Mouse (Mus musculus) limb, embryonic 10.5 days (tissue): ENCODE results near the gene Thy1. TPM values are rescaled to one million over a fixed set of nuclear protein-coding genes. Genes with fewer than 3 reads are reported as not detected.

Experiments used
- DNase-seq: peaks from one replicate; pipeline ENCODE4 v3.0.0-alpha.2; 2017; ENCODE audit warnings: low spot score
- H3K27ac ChIP-seq: fragments of 300-500 bp; sonication (generic); 2 replicates; pipeline ENCODE4 v1.5.1; 2016; ENCODE audit warnings: mild to moderate bottlenecking
- H3K27me3 ChIP-seq: fragments of 300-500 bp; sonication (generic); 2 replicates; pipeline ENCODE4 v1.6.1; 2016; ENCODE audit warnings: low read depth, mild to moderate bottlenecking; ENCODE audit not compliant: poor library complexity, severe bottlenecking
- H3K36me3 ChIP-seq: fragments of 300-500 bp; sonication (generic); 2 replicates; pipeline ENCODE4 v1.6.1; 2016; ENCODE audit warnings: mild to moderate bottlenecking, moderate library complexity
- H3K4me1 ChIP-seq: fragments of 300-500 bp; sonication (generic); 2 replicates; pipeline ENCODE4 v1.6.1; 2016
- H3K4me3 ChIP-seq: fragments of 300-500 bp; sonication (generic); 2 replicates; pipeline ENCODE4 v1.5.1; 2016; ENCODE audit warnings: mild to moderate bottlenecking, moderate library complexity
- H3K9me3 ChIP-seq: fragments of 300-500 bp; sonication (generic); replicated peaks from 2 replicates; pipeline ENCODE4 v1.6.1; 2016; ENCODE audit warnings: mild to moderate bottlenecking
- WGBS: fragments of 180-500 bp; shearing (Covaris S2); methylation state at CpG from one replicate; pipeline ENCODE4 v1.1.7; 2016; 5-methylcytosine and 5-hydroxymethylcytosine counted together
- polyA plus RNA-seq: library from polyadenylated mRNA; unstranded; fragments of >200 nt; fragmentation: Nextera tagmentation; extraction: Ambion mirVana; gene quantifications from 2 replicates; pipeline ENCODE4 v1.2.1, GENCODE M21; 2016

Gene Thy1
- polyA plus RNA-seq: 0.21 TPM in 1 of 2 replicates, not detected in the other

DNA sequence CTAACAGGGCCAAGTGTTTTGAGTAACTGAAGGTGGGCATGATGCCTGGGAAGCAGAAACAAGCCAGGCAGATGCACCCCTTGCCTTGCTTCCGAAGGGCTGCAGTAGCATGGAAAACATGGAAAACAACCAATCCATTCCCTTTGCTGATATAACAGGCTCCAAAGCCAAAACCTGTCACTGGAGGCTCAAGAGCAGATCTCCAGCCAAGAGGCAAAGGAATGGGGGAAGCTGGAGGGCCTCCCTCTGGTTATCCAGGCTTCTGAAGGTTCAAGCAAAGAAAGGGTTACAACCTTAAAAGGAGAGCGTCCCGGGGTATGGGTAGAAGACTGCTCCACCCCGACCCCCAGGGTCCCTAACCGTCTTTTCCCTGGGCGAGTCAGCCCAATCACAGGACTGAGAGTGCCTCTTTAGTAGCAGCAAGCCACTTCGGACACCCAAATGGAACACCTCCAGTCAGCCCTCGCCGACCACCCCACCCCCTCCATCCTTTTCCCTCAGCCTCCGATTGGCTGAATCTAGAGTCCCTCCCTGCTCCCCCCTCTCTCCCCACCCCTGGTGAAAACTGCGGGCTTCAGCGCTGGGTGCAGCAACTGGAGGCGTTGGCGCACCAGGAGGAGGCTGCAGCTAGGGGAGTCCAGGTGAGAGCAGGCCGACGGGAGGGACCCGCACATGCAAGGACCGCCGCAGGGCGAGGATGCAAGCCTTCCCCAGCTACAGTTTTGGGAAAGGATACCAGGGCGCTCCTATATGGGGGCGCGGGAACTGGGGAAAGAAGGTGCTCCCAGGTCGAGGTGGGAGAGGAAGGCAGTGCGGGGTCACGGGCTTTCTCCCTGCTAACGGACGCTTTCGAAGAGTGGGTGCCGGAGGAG is at the start of gene Thy1:
Thy1 (plus strand) TSS at position 549 of the 872 bp plus-strand sequence.
- Histone ChIP-seq H3K27me3 (peaks cover 73% of the 10 kb centered on the region), H3K36me3 (no peaks in the 10 kb centered on the region)

DNA sequence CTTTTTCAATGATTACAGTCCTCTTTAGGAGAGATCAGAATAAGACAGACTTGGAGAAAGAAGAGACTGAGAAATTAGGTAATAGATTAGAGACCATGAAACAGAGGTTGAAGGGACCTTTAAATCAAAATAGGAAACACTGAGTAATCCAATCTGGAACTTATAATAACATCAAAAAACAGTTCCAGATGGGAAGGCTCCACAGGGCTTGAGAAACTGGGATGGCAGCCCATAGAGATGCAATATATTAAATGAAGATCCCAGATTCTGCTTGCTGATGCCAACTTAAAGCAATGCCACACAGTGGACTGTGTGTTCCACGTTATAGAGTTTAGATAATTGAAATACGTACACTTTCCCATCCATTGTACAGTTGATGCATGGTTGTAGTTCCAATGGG is 45.5 kb upstream of the Thy1 start:
- H3K36me3 ChIP-seq: no peaks in the 10 kb centered on the region
- no peak overlapping the region for H3K4me3 ChIP-seq
- DNase-seq: no peak
- no peaks in the 10 kb centered on the region for H3K27me3 ChIP-seq
- 77% methylated on average over 2 of the region's 2 CpGs for WGBS
- H3K4me1 ChIP-seq: peaks cover 22% of the 10 kb centered on the region
- no peak overlapping the region for H3K27ac ChIP-seq
- no peaks in the 10 kb centered on the region for H3K9me3 ChIP-seq

More for the DNA sequence above, at the start of gene Thy1:
- DNase-seq: peak; percentile 56
- Histone ChIP-seq H3K27ac (peak within 1 kb of the TSS; percentile 22; the same call in 1 of the 2 replicates), H3K4me1 (peaks cover 20% of the 10 kb centered on the region), H3K4me3 (peak within 1 kb of the TSS; percentile 51), H3K9me3 (no peaks in the 10 kb centered on the region)
- under 1% methylated on average over 30 of the region's 30 CpGs for WGBS

DNA sequence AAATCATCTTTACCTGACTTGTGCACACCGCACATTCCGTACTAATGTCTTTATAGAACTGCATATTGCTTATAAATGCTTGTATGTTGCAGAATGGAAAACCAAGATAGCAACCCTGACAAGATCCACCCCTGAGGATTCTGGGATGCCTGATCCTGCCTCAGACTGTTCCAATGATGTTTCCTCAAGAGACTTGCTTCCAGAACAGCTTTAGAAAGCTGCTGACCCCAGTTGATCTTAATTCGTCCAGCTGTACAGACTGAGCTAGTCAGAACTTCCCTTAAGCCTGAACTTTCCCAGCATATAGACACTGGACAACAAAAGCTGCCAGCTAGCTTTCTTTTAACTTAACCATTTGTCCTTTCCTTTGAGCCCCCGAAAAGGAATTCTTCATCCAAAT is 44.3 kb upstream of the Thy1 start:
- Histone ChIP-seq H3K9me3 (no peaks in the 10 kb centered on the region), H3K4me1 (peaks cover 10% of the 10 kb centered on the region), H3K4me3 (no peak overlapping the region), H3K27me3 (no peaks in the 10 kb centered on the region), H3K36me3 (no peaks in the 10 kb centered on the region), H3K27ac (no peak overlapping the region)
- DNase-seq: no peak
- 67% methylated on average over 4 of the region's 4 CpGs for WGBS

DNA sequence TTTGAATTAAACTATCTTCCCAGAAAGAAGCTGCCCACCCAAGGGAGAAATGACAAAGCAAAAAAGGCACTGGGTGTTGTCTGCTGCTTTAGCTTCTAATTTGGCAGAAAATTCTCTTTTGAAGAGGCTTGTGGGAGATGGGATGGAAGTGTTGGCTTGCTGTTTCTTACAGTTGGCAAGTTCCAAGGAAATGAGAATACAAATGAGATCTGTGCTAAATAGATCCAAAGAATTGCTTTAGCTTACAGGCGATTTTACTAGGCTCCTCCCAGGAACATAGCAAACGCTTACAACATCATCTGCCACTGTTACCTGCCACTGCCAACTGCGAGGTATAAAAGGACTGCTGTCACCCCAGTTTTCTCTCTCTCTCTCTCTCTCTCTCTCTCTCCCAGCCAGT is 38.8 kb upstream of the Thy1 start:
- DNase-seq: no peak
- Histone ChIP-seq H3K27ac (no peak overlapping the region), H3K9me3 (no peaks in the 10 kb centered on the region), H3K36me3 (no peaks in the 10 kb centered on the region), H3K4me1 (no peaks in the 10 kb centered on the region), H3K4me3 (no peak overlapping the region), H3K27me3 (no peaks in the 10 kb centered on the region)
- WGBS: 68% methylated on average over 3 of the region's 3 CpGs

DNA sequence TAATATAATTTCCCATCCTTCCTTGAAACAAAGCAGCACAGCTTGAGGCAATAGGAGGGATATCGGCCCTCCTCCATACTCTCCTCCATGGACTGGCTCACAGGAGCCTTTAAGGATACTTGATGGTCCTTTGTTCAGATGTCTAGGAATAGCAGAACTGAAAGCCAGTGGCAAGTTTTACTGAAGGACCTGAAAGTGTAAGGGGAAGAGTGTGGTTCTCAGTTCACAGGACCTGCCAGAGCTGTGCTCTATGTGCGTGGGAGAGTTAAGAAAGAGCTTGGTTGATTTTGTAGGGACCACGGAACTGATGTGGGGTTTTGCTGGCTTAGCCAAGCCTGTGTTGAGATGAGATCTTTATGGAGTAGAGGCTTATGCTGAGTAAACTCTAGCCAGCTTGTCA is 37.9 kb upstream of the Thy1 start:
- DNase-seq: no peak
- no peaks in the 10 kb centered on the region for H3K9me3 ChIP-seq
- WGBS: 88% methylated on average over 3 of the region's 3 CpGs
- no peaks in the 10 kb centered on the region for H3K36me3 ChIP-seq
- no peak overlapping the region for H3K4me3 ChIP-seq
- H3K27ac ChIP-seq: no peak overlapping the region
- no peaks in the 10 kb centered on the region for H3K27me3 ChIP-seq
- no peaks in the 10 kb centered on the region for H3K4me1 ChIP-seq

DNA sequence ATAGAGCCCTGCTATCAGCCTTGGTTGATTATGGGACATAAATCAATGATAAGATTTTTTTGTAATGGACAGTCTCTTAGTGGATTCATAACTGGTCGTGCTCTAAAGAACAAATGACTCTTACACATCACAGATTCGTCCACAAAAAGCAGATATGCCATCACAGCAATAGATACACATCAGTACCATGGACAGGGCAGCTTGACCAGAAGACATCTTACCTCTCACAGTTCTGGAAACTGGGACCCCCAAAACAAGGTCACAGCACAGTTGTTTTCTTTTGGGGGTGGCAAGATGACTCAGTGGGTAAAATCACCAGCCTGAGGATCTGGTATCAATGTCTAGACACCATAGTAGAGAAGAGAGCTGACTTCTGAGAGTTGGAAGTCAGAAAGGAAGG is 35.9 kb upstream of the Thy1 start:
- Histone ChIP-seq H3K27me3 (0 out of 2 replicates have a peak, but pooled peaks cover 3% of the 10 kb centered on the region), H3K27ac (no peak overlapping the region)

DNA sequence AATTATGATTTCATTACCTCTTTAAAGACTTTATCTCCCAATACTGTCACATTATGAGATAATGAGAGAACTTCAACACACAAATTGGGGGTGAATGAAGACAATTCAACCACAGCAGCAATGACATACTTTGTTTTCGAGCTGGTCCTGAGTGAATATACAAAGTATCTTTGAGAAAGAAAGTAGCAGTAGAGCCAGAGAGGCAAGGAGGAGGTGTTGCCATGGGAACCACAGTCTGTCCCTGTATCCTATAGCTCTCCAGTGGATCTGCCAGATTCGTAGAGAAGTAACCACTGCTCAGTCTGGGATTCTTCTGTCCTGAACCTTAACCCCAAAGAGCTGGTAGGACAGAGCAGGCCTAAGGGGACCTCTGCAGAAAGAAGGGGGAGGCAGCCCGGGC is 35.2 kb upstream of the Thy1 start:
- no peaks in the 10 kb centered on the region for H3K36me3 ChIP-seq
- H3K4me3 ChIP-seq: no peak overlapping the region
- no peaks in the 10 kb centered on the region for H3K9me3 ChIP-seq
- 82% methylated on average over 3 of the region's 3 CpGs for WGBS
- 0 out of 2 replicates have a peak, but pooled peaks cover 3% of the 10 kb centered on the region for H3K27me3 ChIP-seq
- 0 out of 2 replicates have a peak, but pooled peaks cover 4% of the 10 kb centered on the region for H3K4me1 ChIP-seq
- H3K27ac ChIP-seq: no peak overlapping the region
- DNase-seq: no peak

More for the DNA sequence above, 35.9 kb upstream of the Thy1 start:
- H3K36me3 ChIP-seq: no peaks in the 10 kb centered on the region
- no peak for DNase-seq
- no peaks in the 10 kb centered on the region for H3K4me1 ChIP-seq
- 62% methylated on average over 2 of the region's 2 CpGs for WGBS
- no peaks in the 10 kb centered on the region for H3K9me3 ChIP-seq
- no peak overlapping the region for H3K4me3 ChIP-seq

DNA sequence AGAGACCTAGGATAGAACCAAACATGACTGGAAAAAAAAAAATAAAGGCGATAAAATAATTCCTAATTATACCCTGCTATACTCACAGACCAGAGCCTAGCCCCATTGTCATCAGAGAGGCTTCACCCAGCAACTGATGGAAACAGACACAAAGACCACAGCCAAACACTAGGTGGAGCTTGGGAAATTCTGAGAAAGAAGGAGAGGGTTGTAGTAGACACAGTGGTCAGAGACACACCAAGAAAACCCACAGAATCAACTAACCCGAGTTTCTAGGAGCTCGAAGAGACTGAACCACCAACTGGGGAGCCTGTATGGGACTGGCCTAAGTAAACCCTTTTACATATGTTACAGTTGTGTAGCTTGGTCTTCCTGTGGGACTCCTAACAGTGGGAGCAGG is 32.3 kb upstream of the Thy1 start:
- H3K9me3 ChIP-seq: no peaks in the 10 kb centered on the region
- H3K36me3 ChIP-seq: no peaks in the 10 kb centered on the region
- whole genome bisulfite sequencing: 81% methylated on average over 3 of the region's 3 CpGs
- H3K4me1 ChIP-seq: 0 out of 2 replicates have a peak, but pooled peaks cover 9% of the 10 kb centered on the region
- no peak overlapping the region for H3K27ac ChIP-seq
- 0 out of 2 replicates have a peak, but pooled peaks cover 3% of the 10 kb centered on the region for H3K27me3 ChIP-seq
- DNase-seq: no peak
- no peak overlapping the region for H3K4me3 ChIP-seq

DNA sequence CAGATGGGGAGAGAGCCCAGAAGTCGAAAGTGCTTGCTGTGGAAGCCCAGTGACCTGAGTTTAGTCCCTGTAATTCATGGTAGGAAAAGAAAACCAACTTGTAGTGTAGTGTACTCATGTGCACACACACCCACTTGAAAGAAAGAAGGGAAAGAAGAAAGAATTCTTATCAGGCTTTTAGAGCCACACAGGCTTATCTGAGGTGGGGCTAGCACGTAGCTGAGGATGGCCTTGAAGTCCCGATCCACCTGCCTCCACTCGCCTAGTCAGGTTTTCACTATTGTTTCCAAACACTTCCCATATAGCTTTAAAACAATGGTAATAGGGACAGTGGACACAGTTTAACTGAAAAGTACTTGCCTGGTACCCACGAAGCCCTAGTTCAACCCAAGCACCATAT is 31.5 kb upstream of the Thy1 start:
- no peaks in the 10 kb centered on the region for H3K9me3 ChIP-seq
- H3K27me3 ChIP-seq: 0 out of 2 replicates have a peak, but pooled peaks cover 3% of the 10 kb centered on the region
- no peak overlapping the region for H3K4me3 ChIP-seq
- 0 out of 2 replicates have a peak, but pooled peaks cover 9% of the 10 kb centered on the region for H3K4me1 ChIP-seq
- H3K36me3 ChIP-seq: no peaks in the 10 kb centered on the region
- no peak overlapping the region for H3K27ac ChIP-seq
- no peak for DNase-seq
- WGBS: 83% methylated on average over 5 of the region's 5 CpGs

DNA sequence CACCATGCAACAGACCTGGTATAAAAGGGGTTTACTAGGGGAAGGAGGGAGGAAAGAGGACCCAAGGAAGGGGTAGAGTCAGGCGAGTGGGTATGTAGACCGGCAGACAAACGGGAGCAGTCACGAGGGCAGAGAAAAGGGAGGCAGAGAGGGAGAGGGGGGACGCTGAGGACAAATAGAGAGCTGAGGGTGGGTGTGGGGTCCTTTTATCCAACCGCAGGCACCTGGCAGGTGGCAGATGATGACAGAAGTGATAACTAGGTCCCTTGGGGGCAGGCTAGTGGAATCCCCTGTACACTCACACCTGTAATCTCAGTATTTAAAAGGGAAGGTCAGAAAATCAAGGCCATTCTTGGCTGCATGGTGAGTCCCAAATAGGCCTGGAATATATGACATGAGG is 31.0 kb upstream of the Thy1 start:
- no peak overlapping the region for H3K4me3 ChIP-seq
- H3K27me3 ChIP-seq: 0 out of 2 replicates have a peak, but pooled peaks cover 3% of the 10 kb centered on the region
- H3K36me3 ChIP-seq: no peaks in the 10 kb centered on the region
- 83% methylated on average over 6 of the region's 6 CpGs for WGBS
- H3K9me3 ChIP-seq: no peaks in the 10 kb centered on the region
- DNase-seq: no peak
- no peak overlapping the region for H3K27ac ChIP-seq
- H3K4me1 ChIP-seq: 0 out of 2 replicates have a peak, but pooled peaks cover 9% of the 10 kb centered on the region

DNA sequence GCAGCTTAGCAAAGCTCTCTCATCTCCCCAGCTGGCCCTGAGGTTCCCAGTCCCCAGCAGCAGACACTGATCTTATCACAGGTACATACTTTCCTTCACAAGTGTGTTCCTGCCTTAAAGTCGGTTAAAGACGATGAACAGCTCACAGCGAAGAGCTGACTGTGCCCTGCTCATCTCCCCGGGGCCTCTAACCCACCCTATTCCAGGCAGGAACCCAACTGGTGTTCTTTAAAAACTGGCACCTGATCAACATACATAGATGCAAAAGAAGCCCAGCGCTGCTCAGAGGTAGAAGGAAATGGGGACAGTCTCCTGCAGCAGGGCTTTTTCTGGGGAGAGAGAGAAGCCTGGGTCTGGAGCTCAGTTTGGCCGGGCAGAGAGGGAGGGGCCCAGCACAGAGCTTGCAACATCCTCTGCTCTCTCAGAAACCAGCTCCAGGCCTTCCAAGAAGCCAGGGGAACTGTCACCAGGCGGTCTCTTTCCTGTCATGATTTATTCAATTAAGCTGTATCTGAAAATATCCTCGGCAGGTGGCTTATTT is 30.4 kb upstream of the Thy1 start:
- 0 out of 2 replicates have a peak, but pooled peaks cover 9% of the 10 kb centered on the region for H3K4me1 ChIP-seq
- H3K27me3 ChIP-seq: 0 out of 2 replicates have a peak, but pooled peaks cover 3% of the 10 kb centered on the region
- H3K9me3 ChIP-seq: no peaks in the 10 kb centered on the region
- H3K4me3 ChIP-seq: no peak overlapping the region
- no peak for DNase-seq
- no peaks in the 10 kb centered on the region for H3K36me3 ChIP-seq
- H3K27ac ChIP-seq: no peak overlapping the region
- WGBS: 49% methylated on average over 8 of the region's 8 CpGs

DNA sequence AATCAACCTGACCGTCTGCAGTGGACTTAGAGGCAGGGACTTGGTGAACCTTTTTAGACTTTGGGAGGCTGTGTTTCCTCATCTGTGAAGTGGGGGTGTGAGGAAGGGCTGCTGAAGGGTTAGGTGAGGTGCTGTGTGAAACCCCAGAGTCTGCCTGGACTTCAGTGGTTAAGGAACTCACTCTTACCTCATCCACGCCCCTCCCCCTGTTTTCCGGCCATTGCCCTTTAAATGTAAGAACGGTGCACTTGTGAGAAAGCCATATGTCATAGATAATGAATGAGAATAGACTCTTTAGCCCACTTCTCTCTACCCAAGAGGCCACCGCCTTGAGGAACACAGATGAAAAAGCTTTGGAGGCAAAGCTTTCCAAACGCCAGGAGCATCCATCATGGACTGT is 29.4 kb upstream of the Thy1 start:
- H3K4me1 ChIP-seq: 0 out of 2 replicates have a peak, but pooled peaks cover 9% of the 10 kb centered on the region
- no peaks in the 10 kb centered on the region for H3K36me3 ChIP-seq
- WGBS: 76% methylated on average over 6 of the region's 6 CpGs
- no peaks in the 10 kb centered on the region for H3K9me3 ChIP-seq
- H3K27me3 ChIP-seq: 0 out of 2 replicates have a peak, but pooled peaks cover 3% of the 10 kb centered on the region
- H3K27ac ChIP-seq: no peak overlapping the region
- no peak overlapping the region for H3K4me3 ChIP-seq
- DNase-seq: no peak

DNA sequence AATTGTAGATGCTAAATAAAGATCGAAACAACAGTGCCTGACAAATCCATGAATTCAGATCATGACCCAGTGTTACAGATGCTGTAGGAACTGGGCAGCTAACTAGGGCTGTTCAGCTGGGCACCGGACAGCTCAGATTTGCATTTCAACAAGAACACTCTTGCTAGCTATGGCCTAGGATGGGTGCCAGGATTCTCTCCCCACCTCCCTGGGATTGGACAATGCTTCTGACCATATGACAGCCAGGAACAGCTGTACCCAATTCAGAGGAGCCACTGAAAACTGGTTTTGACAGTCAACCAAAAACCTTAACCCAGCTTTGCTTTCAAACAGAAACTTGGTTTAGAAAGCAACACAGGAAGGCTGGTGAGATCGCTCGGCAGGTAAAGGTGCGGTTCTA is 26.9 kb upstream of the Thy1 start:
- DNase-seq: no peak
- Histone ChIP-seq H3K9me3 (no peaks in the 10 kb centered on the region), H3K27me3 (0 out of 2 replicates have a peak, but pooled peaks cover 3% of the 10 kb centered on the region), H3K36me3 (no peaks in the 10 kb centered on the region), H3K4me1 (0 out of 2 replicates have a peak, but pooled peaks cover 9% of the 10 kb centered on the region), H3K27ac (no peak overlapping the region), H3K4me3 (no peak overlapping the region)
- 95% methylated on average over 5 of the region's 5 CpGs for WGBS
